Mouse (Mus musculus) adrenal gland, adult 8-10 months (tissue): Measurements from ENCODE around the gene Nr1h4. TPM values are rescaled to one million over a fixed set of nuclear protein-coding genes. Genes with fewer than 3 reads are reported as not detected.

Experiments used
- DNase-seq: peaks from one replicate; pipeline ENCODE4 v3.0.0; 2022
- total RNA-seq, 4 experiments: library from RNA; stranded (reverse); gene quantifications; 2 replicates each; pipeline ENCODE4 v1.2.4; 2022

Gene Nr1h4
- total RNA-seq, 4 experiments from 2014 or later: 26.7 to 38.1 (median 32.2) TPM

GRCm38 (mm10) chr10:89430751-89431150 is 102.6 kb downstream of the Nr1h4 start:
- no peak for DNase-seq

GRCm38 (mm10) chr10:89424800-89425393 is 108.5 kb downstream of the Nr1h4 start:
- DNase-seq: no peak

- no peak for DNase-seq
Observed at GRCm38 (mm10) chr10:89424217-89424616, 109.2 kb downstream of the Nr1h4 start.

- no peak for DNase-seq
Observed at GRCm38 (mm10) chr10:89423164-89423778, 110.1 kb downstream of the Nr1h4 start.

GRCm38 (mm10) chr10:89422504-89423158 is 110.8 kb downstream of the Nr1h4 start:
- no peak for DNase-seq

- no peak for DNase-seq
Observed at GRCm38 (mm10) chr10:89417966-89418365, 115.4 kb downstream of the Nr1h4 start.

GRCm38 (mm10) chr10:89415478-89415877 is 117.9 kb downstream of the Nr1h4 start:
- no peak for DNase-seq

GRCm38 (mm10) chr10:89407551-89407950 is 125.8 kb downstream of the Nr1h4 start:
- DNase-seq: no peak

GRCm38 (mm10) chr10:89406733-89407484 is 126.5 kb downstream of the Nr1h4 start:
- DNase-seq: no peak

GRCm38 (mm10) chr10:89404936-89405335 is 128.4 kb downstream of the Nr1h4 start:
- DNase-seq: no peak

Other genes with a start within 250 kb of the Nr1h4 start
- under 1 TPM in 2 of 4 experiments, not detected in 2; 0.20 to 0.28 TPM for gene Ano4, start 188.8 kb downstream of the Nr1h4 start, total RNA-seq
- gene Gas2l3, start 89.6 kb downstream of the Nr1h4 start, total RNA-seq: 10 to 100 TPM in 2 of 4 experiments, 1 to 10 TPM in 2; 3.5 to 10.9 (median 8.8) TPM
- under 1 TPM in 3 of 4 experiments, not detected in 1; 0.06 to 0.19 (median 0.10) TPM for gene Slc17a8, start 87.7 kb upstream of the Nr1h4 start, total RNA-seq
- gene Scyl2, start 152.7 kb upstream of the Nr1h4 start, total RNA-seq: 10 to 100 TPM; 41.1 to 52.0 (median 48.3) TPM
- 10 to 100 TPM; 22.3 to 29.2 (median 24.6) TPM for gene Actr6, start 198.7 kb upstream of the Nr1h4 start, total RNA-seq
- gene Uhrf1bp1l, start 211.4 kb upstream of the Nr1h4 start, total RNA-seq: 10 to 100 TPM; 83.1 to 95.1 (median 87.1) TPM